Mouse (Mus musculus) megakaryocyte progenitor cell, adult 5-6 weeks (primary cell): ENCODE data around the gene Tjap1. TPM values are rescaled to one million over a fixed set of nuclear protein-coding genes. Genes with fewer than 3 reads are reported as not detected.

ENCODE experiments used
- ATAC-seq: replicated peaks from 2 replicates; pipeline ENCODE4 v1.8.0; 2016; ENCODE audit warnings: mild to moderate bottlenecking, moderate TSS enrichment, inconsistent platforms; ENCODE audit not compliant: poor library complexity
- total RNA-seq, 2 experiments: library from RNA; stranded (forward) in 1 of 2; stranded (reverse) in 1 of 2; fragments of 157-497, 149-512 nt in 1 of 2; fragments of 200-1000 nt in 1 of 2; gene quantifications; 2 replicates each; pipeline versions ENCODE4 v1.2.3 to v1.2.4; 2015 to 2017

The Tjap1 gene
- total RNA-seq, 2 experiments from 2014 or later = 6.4 to 8.0 TPM

GRCm38 (mm10) chr17:46254106-46254505 lies 28.7 kb downstream of the Tjap1 start:
- no peak for ATAC-seq

GRCm38 (mm10) chr17:46253452-46254084 lies 29.3 kb downstream of the Tjap1 start, which contains the start of gene Lrrc73:
Lrrc73 (plus strand) TSS chr17:46253531.
- ATAC-seq = peak; percentile 82

GRCm38 (mm10) chr17:46252571-46253451 lies 30.0 kb downstream of the Tjap1 start:
- ATAC-seq = peak; percentile 43

GRCm38 (mm10) chr17:46251174-46251573 lies 31.7 kb downstream of the Tjap1 start:
- ATAC-seq = no peak

GRCm38 (mm10) chr17:46248189-46248522 lies 34.7 kb downstream of the Tjap1 start:
- no peak for ATAC-seq

- peak; percentile 89 for ATAC-seq
These were observed 35.2 kb downstream of the Tjap1 start, which contains the start of the genes Polr1c and Yipf3 for GRCm38 (mm10) chr17:46247512-46248188. Polr1c (minus strand) TSS chr17:46248054. Yipf3 (plus strand) TSS chr17:46248080.

GRCm38 (mm10) chr17:46244579-46244978 lies 38.2 kb downstream of the Tjap1 start:
- no peak for ATAC-seq

GRCm38 (mm10) chr17:46243624-46244023 lies 39.2 kb downstream of the Tjap1 start:
- ATAC-seq = no peak

GRCm38 (mm10) chr17:46242993-46243392 lies 39.8 kb downstream of the Tjap1 start:
- no peak for ATAC-seq

GRCm38 (mm10) chr17:46242274-46242673 lies 40.6 kb downstream of the Tjap1 start:
- ATAC-seq = no peak

GRCm38 (mm10) chr17:46241471-46241870 lies 41.4 kb downstream of the Tjap1 start:
- ATAC-seq = no peak

- ATAC-seq = no peak
These were observed 43.2 kb downstream of the Tjap1 start for GRCm38 (mm10) chr17:46239516-46240114.

GRCm38 (mm10) chr17:46237480-46237879 lies 45.3 kb downstream of the Tjap1 start:
- peak; percentile 19; the same call in 1 of the 2 replicates for ATAC-seq

- peak; percentile 67 for ATAC-seq
These were observed 45.7 kb downstream of the Tjap1 start for GRCm38 (mm10) chr17:46237079-46237478.

GRCm38 (mm10) chr17:46236067-46236466 lies 46.8 kb downstream of the Tjap1 start:
- no peak for ATAC-seq

GRCm38 (mm10) chr17:46227576-46227975 lies 55.2 kb downstream of the Tjap1 start:
- no peak for ATAC-seq

- no peak for ATAC-seq
These were observed 61.2 kb downstream of the Tjap1 start for GRCm38 (mm10) chr17:46221601-46222000.

- ATAC-seq = no peak
These were observed 72.3 kb downstream of the Tjap1 start for GRCm38 (mm10) chr17:46210550-46210949.
